Mouse (Mus musculus) hindbrain, embryonic 11.5 days (tissue): ENCODE measurements around the gene Tmem104. TPM values are rescaled to one million over a fixed set of nuclear protein-coding genes. Genes with fewer than 3 reads are reported as not detected.
A peak's percentile ranks its signal among the peaks of the same experiment; 100 is the strongest.

ENCODE experiments used
- ATAC-seq: fragments of 200-750 bp; cut with Nextera tagmentation; 2 replicates; pipeline ENCODE4 v1.8.0; 2017; ENCODE audit warnings: mild to moderate bottlenecking, moderate TSS enrichment, moderate library complexity; ENCODE audit not compliant: low FRiP score
- DNase-seq: peaks from one replicate; pipeline ENCODE4 v3.0.0-alpha.2; 2015; ENCODE audit warnings: low spot score
- H3K27ac ChIP-seq: fragments of 300-500 bp; sonication (generic); 2 replicates; pipeline ENCODE4 v1.5.1; 2014; ENCODE audit warnings: mild to moderate bottlenecking, low read depth, low read length
- H3K27me3 ChIP-seq: fragments of 300-500 bp; sonication (generic); 2 replicates; pipeline ENCODE4 v1.6.1; 2014; ENCODE audit warnings: mild to moderate bottlenecking, low read length, moderate library complexity, mixed read lengths; ENCODE audit not compliant: control insufficient read depth, insufficient read depth
- H3K36me3 ChIP-seq: fragments of 300-500 bp; sonication (generic); 2 replicates; pipeline ENCODE4 v1.6.1; 2014; ENCODE audit warnings: mild to moderate bottlenecking, low read length, moderate library complexity, mixed read lengths; ENCODE audit not compliant: control insufficient read depth, insufficient read depth
- H3K4me1 ChIP-seq: fragments of 300-500 bp; sonication (generic); replicated peaks from 2 replicates; pipeline ENCODE4 v1.6.1; 2014; ENCODE audit warnings: low read length, mixed read lengths; ENCODE audit not compliant: control insufficient read depth, insufficient read depth
- H3K4me2 ChIP-seq: fragments of 300-500 bp; sonication (generic); replicated peaks from 2 replicates; pipeline ENCODE4 v1.6.1; 2014; ENCODE audit warnings: mild to moderate bottlenecking, low read depth, low read length
- H3K4me3 ChIP-seq: fragments of 300-500 bp; sonication (generic); 2 replicates; pipeline ENCODE4 v1.5.1; 2014; ENCODE audit warnings: low read depth, low read length
- H3K9ac ChIP-seq: fragments of 300-500 bp; sonication (generic); 2 replicates; pipeline ENCODE4 v1.6.1; 2014; ENCODE audit warnings: low read depth, low read length
- H3K9me3 ChIP-seq: fragments of 300-500 bp; sonication (generic); 2 replicates; pipeline ENCODE4 v1.6.1; 2016; ENCODE audit warnings: low read length; ENCODE audit not compliant: control insufficient read depth
- WGBS: fragments of 180-500 bp; shearing (Covaris S2); extraction: QIAGEN DNeasy Blood & Tissue Kit; methylation state at CpG from one replicate; pipeline ENCODE4 v1.1.7; 2014; 5-methylcytosine and 5-hydroxymethylcytosine counted together
- polyA plus RNA-seq: library from polyadenylated mRNA; unstranded; fragments of >200 nt; fragmentation: Nextera tagmentation; extraction: Ambion mirVana; gene quantifications from 2 replicates; pipeline ENCODE4 v1.2.1, GENCODE M21; 2014

Tmem104 gene
- polyA plus RNA-seq, 1 experiment from 2014 or later: 7.3 TPM

DNA sequence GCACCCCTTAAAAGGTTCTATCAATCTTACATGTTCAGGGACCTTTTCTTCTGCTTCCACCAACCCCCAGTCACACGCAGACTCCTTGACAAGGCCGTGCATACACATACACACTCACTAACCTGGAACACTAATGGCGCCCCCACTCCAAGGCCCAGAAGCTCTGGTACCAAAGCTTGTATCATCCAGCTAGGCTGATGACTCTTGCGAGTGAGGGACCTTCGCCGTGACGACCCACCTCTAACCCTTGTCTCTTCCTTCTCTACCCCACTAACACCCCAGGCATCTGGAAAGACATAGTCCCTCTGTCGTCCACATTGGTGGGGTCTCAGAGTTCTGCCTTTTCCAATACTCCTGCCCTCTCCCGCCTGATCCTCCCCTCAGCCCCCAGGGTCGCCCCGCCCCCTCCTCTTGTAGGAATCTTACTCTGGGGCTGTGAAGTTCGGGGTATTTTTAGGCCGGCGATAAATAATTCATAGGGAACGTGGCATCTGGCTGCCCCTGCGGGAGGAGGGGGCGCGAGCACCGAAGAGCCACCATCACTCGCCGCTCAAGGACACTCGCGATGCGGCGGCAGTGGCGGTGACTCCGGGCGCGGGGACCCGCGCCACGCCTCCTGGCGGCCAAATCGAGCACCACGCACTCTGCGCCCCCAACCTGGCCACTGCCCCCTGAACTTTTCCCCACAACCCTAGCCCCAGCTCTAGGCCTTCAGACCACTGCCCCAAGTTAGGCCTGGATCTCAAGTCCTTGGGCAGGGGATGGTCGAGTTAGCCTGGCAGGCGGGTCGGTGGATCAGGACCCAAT is 77.8 kb downstream of the Tmem104 start:
- H3K27ac ChIP-seq: no peak overlapping the region
- peaks cover 76% of the 10 kb centered on the region for H3K27me3 ChIP-seq
- peak overlapping the region; percentile 14; the same call in 1 of the 2 replicates for H3K4me3 ChIP-seq
- DNase-seq: peak; percentile 80
- no peaks in the 10 kb centered on the region for H3K9me3 ChIP-seq
- peaks cover 18% of the 10 kb centered on the region for H3K4me1 ChIP-seq
- 7% methylated on average over 39 of the region's 39 CpGs for WGBS
- H3K4me2 ChIP-seq: peak overlapping the region; percentile 39
- peak; percentile 31; the same call in 1 of the 2 replicates for ATAC-seq
- H3K9ac ChIP-seq: no peak overlapping the region
- no peaks in the 10 kb centered on the region for H3K36me3 ChIP-seq

GRCm38 (mm10) chr11:115265771-115266399 is 78.6 kb downstream of the Tmem104 start:
- peak overlapping the region; percentile 39; the same call in 1 of the 2 replicates for H3K4me2 ChIP-seq
- H3K27me3 ChIP-seq: peaks cover 70% of the 10 kb centered on the region
- H3K9me3 ChIP-seq: no peaks in the 10 kb centered on the region
- WGBS: 5% methylated on average over 20 of the region's 20 CpGs
- no peak for ATAC-seq
- DNase-seq: no peak
- H3K36me3 ChIP-seq: no peaks in the 10 kb centered on the region
- peaks cover 18% of the 10 kb centered on the region for H3K4me1 ChIP-seq
- H3K4me3 ChIP-seq: 0 out of 2 replicates have a peak overlapping the region, but pooled peaks have one; percentile 32
- no peak overlapping the region for H3K9ac ChIP-seq
- no peak overlapping the region for H3K27ac ChIP-seq

DNA sequence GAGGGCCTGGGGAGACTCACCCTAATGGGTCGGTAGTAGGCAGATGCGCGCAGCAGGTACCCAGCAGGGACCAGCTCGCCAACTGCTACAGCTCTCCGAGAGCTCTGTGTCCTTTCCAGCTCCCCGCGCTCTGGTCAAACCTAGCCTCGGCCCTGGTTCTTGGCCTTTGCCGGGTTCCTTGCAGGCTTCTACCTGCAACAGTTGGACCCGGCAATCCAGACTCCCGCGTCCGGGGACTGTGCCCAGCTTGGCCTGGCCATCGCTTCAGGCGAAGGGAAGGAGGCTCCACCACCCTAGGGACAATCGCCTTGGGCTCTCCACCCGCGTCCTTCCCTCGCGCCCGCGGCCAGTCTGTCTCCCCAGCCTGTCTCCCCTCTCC is 79.1 kb downstream of the Tmem104 start:
- Histone ChIP-seq H3K9me3 (no peaks in the 10 kb centered on the region), H3K4me2 (peak overlapping the region; percentile 58), H3K36me3 (no peaks in the 10 kb centered on the region), H3K4me3 (peak overlapping the region; percentile 32), H3K4me1 (peaks cover 18% of the 10 kb centered on the region), H3K27me3 (peaks cover 65% of the 10 kb centered on the region), H3K9ac (no peak overlapping the region), H3K27ac (no peak overlapping the region)
- no peak for ATAC-seq
- DNase-seq: peak; percentile 49
- under 1% methylated on average over 21 of the region's 22 CpGs for whole genome bisulfite sequencing

DNA sequence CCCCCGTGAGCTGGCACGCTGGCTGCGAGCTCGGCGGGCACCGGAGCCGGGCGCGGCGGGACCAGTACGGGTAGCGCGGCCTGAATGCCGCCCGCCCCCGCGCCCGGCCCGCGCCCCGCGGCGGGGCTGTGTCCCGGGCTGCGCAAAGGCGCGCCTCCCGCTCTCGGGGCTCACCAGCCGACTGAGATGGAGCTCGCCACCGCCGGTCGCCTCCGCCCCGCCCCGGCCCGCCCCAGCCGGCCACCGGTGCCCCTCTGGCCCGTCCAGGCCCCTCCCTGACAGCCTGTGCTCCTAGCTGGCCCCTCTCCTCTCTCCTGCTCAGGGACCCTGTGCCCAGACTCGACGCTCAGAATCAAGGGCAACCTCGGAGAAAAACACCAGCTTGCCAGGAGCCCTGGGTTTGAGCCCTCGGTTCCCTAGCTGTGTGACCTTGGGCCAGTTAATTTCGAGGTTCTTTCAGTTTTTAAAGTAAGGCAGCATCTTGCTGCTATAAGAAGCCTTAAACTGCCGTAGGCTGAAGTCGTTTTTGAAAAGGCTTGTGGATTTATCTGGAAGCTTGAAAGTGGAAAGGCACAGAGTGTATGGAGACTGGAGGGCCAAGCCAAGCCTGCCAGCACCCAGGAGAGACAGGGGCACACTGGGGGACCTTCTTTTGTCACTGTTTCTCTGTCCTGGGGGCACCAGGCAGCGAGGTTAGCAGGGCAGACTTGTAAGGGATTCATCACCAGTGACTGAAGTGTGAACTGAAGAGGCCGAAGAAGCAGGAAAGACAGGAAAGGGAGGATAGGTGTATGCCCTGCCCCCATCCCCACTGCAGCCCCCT is 80.0 kb downstream of the Tmem104 start, which contains the start of gene Grin2c:
Gene Grin2c, minus strand, starts transcription at position 183 of the 823 bp plus-strand sequence.
- no peak for DNase-seq

DNA sequence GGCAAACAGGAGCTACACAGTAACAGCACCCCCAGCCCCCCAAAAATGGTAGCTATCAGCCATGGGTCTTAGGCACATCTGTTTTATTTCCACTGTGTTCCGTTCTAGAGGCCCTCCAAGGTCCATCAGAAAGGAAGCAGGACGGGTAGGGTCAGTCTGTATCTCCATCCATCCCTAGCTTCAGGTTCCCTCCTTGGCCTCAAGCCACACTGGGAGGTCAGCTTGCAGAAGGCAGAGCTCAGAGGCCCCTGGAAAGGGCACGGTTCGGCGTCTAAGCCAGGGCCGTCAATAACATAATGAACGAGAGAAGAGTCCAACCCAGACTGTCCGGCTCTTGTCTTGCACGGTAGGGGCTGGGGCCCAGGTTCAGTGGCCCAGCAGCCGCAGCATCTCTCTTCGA is 80.7 kb downstream of the Tmem104 start:
- peaks cover 18% of the 10 kb centered on the region for H3K4me1 ChIP-seq
- H3K9me3 ChIP-seq: no peaks in the 10 kb centered on the region
- no peak overlapping the region for H3K4me2 ChIP-seq
- DNase-seq: no peak
- 67% methylated on average over 11 of the region's 11 CpGs for WGBS
- H3K27me3 ChIP-seq: peaks cover 53% of the 10 kb centered on the region
- ATAC-seq: no peak
- H3K4me3 ChIP-seq: no peak overlapping the region
- no peak overlapping the region for H3K27ac ChIP-seq
- no peak overlapping the region for H3K9ac ChIP-seq
- H3K36me3 ChIP-seq: no peaks in the 10 kb centered on the region

More for the DNA sequence above, 80.0 kb downstream of the Tmem104 start, which contains the start of gene Grin2c:
- H3K4me1 ChIP-seq: peaks cover 18% of the 10 kb centered on the region
- no peaks in the 10 kb centered on the region for H3K36me3 ChIP-seq
- H3K27ac ChIP-seq: no peak within 1 kb of the TSS
- no peak for ATAC-seq
- H3K9me3 ChIP-seq: no peaks in the 10 kb centered on the region
- peaks cover 58% of the 10 kb centered on the region for H3K27me3 ChIP-seq
- WGBS: 7% methylated on average over 46 of the region's 50 CpGs
- H3K4me3 ChIP-seq: peak within 1 kb of the TSS; percentile 32
- H3K9ac ChIP-seq: peak within 1 kb of the TSS; percentile 11; the same call in 1 of the 2 replicates
- peak within 1 kb of the TSS; percentile 58 for H3K4me2 ChIP-seq

GRCm38 (mm10) chr11:115269330-115270066 is 82.2 kb downstream of the Tmem104 start:
- DNase-seq: no peak
- H3K27ac ChIP-seq: no peak overlapping the region
- no peak overlapping the region for H3K9ac ChIP-seq
- WGBS: 91% methylated on average over 27 of the region's 27 CpGs
- peaks cover 18% of the 10 kb centered on the region for H3K4me1 ChIP-seq
- no peak overlapping the region for H3K4me3 ChIP-seq
- H3K27me3 ChIP-seq: peaks cover 43% of the 10 kb centered on the region
- no peak for ATAC-seq
- no peaks in the 10 kb centered on the region for H3K36me3 ChIP-seq
- H3K9me3 ChIP-seq: no peaks in the 10 kb centered on the region
- H3K4me2 ChIP-seq: no peak overlapping the region

DNA sequence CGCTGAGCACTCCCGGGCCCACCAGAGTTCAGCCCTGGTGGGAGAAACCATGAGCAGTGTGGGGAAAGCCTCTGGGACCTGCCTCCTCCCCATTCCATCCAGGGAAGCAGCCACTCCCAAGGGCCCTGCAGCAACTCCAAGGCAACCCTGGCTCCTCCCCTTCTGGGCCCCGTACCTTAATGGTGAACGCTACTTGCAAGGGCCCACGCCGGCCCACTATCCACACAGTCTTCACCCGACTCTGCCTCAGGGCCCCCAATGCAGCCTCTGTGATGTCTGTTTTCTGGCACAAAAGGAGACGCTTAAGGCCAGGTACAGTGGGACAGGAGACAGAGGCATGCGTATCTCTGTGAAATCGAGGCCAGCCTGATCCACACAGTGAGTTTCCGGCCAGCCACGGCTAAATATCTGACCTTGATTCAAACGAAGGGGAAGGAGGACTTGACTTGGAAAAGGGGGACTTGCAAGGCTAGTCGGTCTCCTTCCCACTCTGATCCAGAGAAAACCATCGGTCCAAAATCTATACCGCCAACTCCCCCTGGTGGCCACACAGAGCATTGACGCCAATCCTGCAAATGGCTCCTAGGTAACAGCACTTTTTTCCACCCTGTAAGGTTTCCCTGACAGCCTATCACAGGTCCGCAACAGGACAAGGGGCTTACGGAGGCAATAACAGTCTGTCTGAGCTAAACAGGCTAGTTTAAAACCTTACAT is 83.0 kb downstream of the Tmem104 start:
- ATAC-seq (peak; percentile 18; the same call in 1 of the 2 replicates), DNase-seq (peak; percentile 89)
- WGBS: 34% methylated on average over 19 of the region's 19 CpGs
- H3K36me3 ChIP-seq: no peaks in the 10 kb centered on the region
- H3K4me2 ChIP-seq: no peak overlapping the region
- H3K4me1 ChIP-seq: peaks cover 15% of the 10 kb centered on the region
- peaks cover 35% of the 10 kb centered on the region for H3K27me3 ChIP-seq
- H3K27ac ChIP-seq: no peak overlapping the region
- no peak overlapping the region for H3K9ac ChIP-seq
- no peaks in the 10 kb centered on the region for H3K9me3 ChIP-seq
- H3K4me3 ChIP-seq: no peak overlapping the region
